Mouse (Mus musculus): ENCODE results near the gene Rdh16.
"Not testable (repeated sequence)": the region's sequence is repeated elsewhere in the genome, so short reads cannot be mapped to it uniquely, and the experiment has no call there.

The Rdh16 gene

GRCm38 (mm10) chr10:127800891-127801290 lies at the start of gene Rdh16:
Gene Rdh16, plus strand, starts transcription at chr10:127801152.
- DNase-seq (ENCODE audit: low read depth, low spot score): no peak

- DNase-seq (ENCODE audit: low read depth, low spot score): no peak
Observed at GRCm38 (mm10) chr10:127751548-127751947, 49.4 kb upstream of the Rdh16 start, which contains the start of gene Gpr182. Gene Gpr182, minus strand, starts transcription at chr10:127751732.

- no peak for DNase-seq (ENCODE audit: low read depth, low spot score)
Observed at GRCm38 (mm10) chr10:127754566-127755166, 46.3 kb upstream of the Rdh16 start.

- no peak for DNase-seq (ENCODE audit: low read depth, low spot score)
Observed at GRCm38 (mm10) chr10:127755246-127755645, 45.7 kb upstream of the Rdh16 start.

GRCm38 (mm10) chr10:127755770-127756468 lies 45.0 kb upstream of the Rdh16 start:
- DNase-seq (ENCODE audit: low read depth, low spot score): no peak

- no peak for DNase-seq (ENCODE audit: low read depth, low spot score)
Observed at GRCm38 (mm10) chr10:127759181-127760110, 41.5 kb upstream of the Rdh16 start, which contains the start of the genes Rdh1 and Rdh16f1. Gene Rdh1, plus strand, starts transcription at chr10:127759721. Gene Rdh16f1, plus strand, starts transcription at chr10:127759787.

GRCm38 (mm10) chr10:127762926-127763325 lies 38.0 kb upstream of the Rdh16 start:
- DNase-seq (ENCODE audit: low read depth, low spot score): not testable (repeated sequence)

GRCm38 (mm10) chr10:127763914-127764680 lies 36.9 kb upstream of the Rdh16 start:
- DNase-seq (ENCODE audit: low read depth, low spot score): no peak

- DNase-seq (ENCODE audit: low read depth, low spot score): no peak
Observed at GRCm38 (mm10) chr10:127766564-127766963, 34.4 kb upstream of the Rdh16 start.

- DNase-seq (ENCODE audit: low read depth, low spot score): no peak
Observed at GRCm38 (mm10) chr10:127776011-127776410, 24.9 kb upstream of the Rdh16 start, which contains the start of gene Rdh9. Gene Rdh9, plus strand, starts transcription at chr10:127776386.

GRCm38 (mm10) chr10:127782321-127782720 lies 18.6 kb upstream of the Rdh16 start:
- not testable (repeated sequence) for DNase-seq (ENCODE audit: low read depth, low spot score)

- not testable (repeated sequence) for DNase-seq (ENCODE audit: low read depth, low spot score)
Observed at GRCm38 (mm10) chr10:127785411-127785810, 15.5 kb upstream of the Rdh16 start.

- DNase-seq (ENCODE audit: low read depth, low spot score): no peak
Observed at GRCm38 (mm10) chr10:127799295-127799694, 1.7 kb upstream of the Rdh16 start.

GRCm38 (mm10) chr10:127801612-127802011 lies 660 bp downstream of the Rdh16 start:
- no peak for DNase-seq (ENCODE audit: low read depth, low spot score)

GRCm38 (mm10) chr10:127802236-127802635 lies 1.3 kb downstream of the Rdh16 start:
- no peak for DNase-seq (ENCODE audit: low read depth, low spot score)

- DNase-seq (ENCODE audit: low read depth, low spot score): no peak
Observed at GRCm38 (mm10) chr10:127804416-127804815, 3.5 kb downstream of the Rdh16 start.

- no peak for DNase-seq (ENCODE audit: low read depth, low spot score)
Observed at GRCm38 (mm10) chr10:127815888-127816287, 14.9 kb downstream of the Rdh16 start.

GRCm38 (mm10) chr10:127817268-127817910 lies 16.4 kb downstream of the Rdh16 start:
- not testable (repeated sequence) for DNase-seq (ENCODE audit: low read depth, low spot score)

- DNase-seq (ENCODE audit: low read depth, low spot score): not testable (repeated sequence)
Observed at GRCm38 (mm10) chr10:127821806-127822205, 20.9 kb downstream of the Rdh16 start.

- peak; percentile 2 for DNase-seq (ENCODE audit: low read depth, low spot score)
Observed at GRCm38 (mm10) chr10:127825386-127825785, 24.4 kb downstream of the Rdh16 start.

Measured in skeletal muscle tissue, adult 2 months (tissue).